Mouse (Mus musculus): ENCODE data around the gene Eif4e2.

- no peak for TF ChIP-seq CTCF (conservative IDR thresholded peaks at IDR 0.05; ENCODE audit: low read length)
- TF ChIP-seq NANOG (IDR thresholded peaks at IDR 0.05; ENCODE audit: borderline replicate concordance, low read length): no peak
- TF ChIP-seq POU5F1 (IDR thresholded peaks at IDR 0.05; ENCODE audit: borderline replicate concordance, low read length): no peak
Observed at GRCm38 (mm10) chr1:87164164-87164795, 49.4 kb upstream of the Eif4e2 start.
